Mouse (Mus musculus) forebrain, embryonic 16.5 days (tissue): Measurements from ENCODE around the gene Acp6. TPM values are rescaled to one million over a fixed set of nuclear protein-coding genes. Genes with fewer than 3 reads are reported as not detected.

Source experiments
- ATAC-seq: fragments of 200-750 bp; cut with Nextera tagmentation; 2 replicates; pipeline ENCODE4 v1.8.0; 2017; ENCODE audit warnings: mild to moderate bottlenecking, moderate library complexity
- H3K27ac ChIP-seq: fragments of 300-500 bp; sonication (generic); 2 replicates; pipeline ENCODE4 v1.5.1; 2014; ENCODE audit warnings: low read length, control low read depth
- H3K27me3 ChIP-seq: fragments of 300-500 bp; sonication (generic); replicated peaks from 2 replicates; pipeline ENCODE4 v1.6.1; 2014; ENCODE audit warnings: low read length; ENCODE audit not compliant: control insufficient read depth, insufficient read depth
- H3K36me3 ChIP-seq: fragments of 300-500 bp; sonication (generic); 2 replicates; pipeline ENCODE4 v1.6.1; 2014; ENCODE audit not compliant: control insufficient read depth, insufficient read depth
- H3K4me1 ChIP-seq: fragments of 300-500 bp; sonication (generic); replicated peaks from 2 replicates; pipeline ENCODE4 v1.6.1; 2014; ENCODE audit warnings: low read length; ENCODE audit not compliant: control insufficient read depth, insufficient read depth
- H3K4me2 ChIP-seq: fragments of 300-500 bp; sonication (generic); 2 replicates; pipeline ENCODE4 v1.6.1; 2014; ENCODE audit warnings: mild to moderate bottlenecking, low read length, control low read depth
- H3K4me3 ChIP-seq: fragments of 300-500 bp; sonication (generic); replicated peaks from 2 replicates; pipeline ENCODE4 v1.5.1; 2014; ENCODE audit warnings: mild to moderate bottlenecking, low read length, control low read depth
- H3K9ac ChIP-seq: fragments of 300-500 bp; sonication (generic); replicated peaks from 2 replicates; pipeline ENCODE4 v1.6.1; 2014; ENCODE audit warnings: low read depth, low read length, control low read depth
- H3K9me3 ChIP-seq: fragments of 300-500 bp; sonication (generic); 2 replicates; pipeline ENCODE4 v1.6.1; 2016; ENCODE audit warnings: low read length; ENCODE audit not compliant: control insufficient read depth
- WGBS: fragments of 180-500 bp; shearing (Covaris S2); extraction: QIAGEN DNeasy Blood & Tissue Kit; methylation state at CpG from one replicate; pipeline ENCODE4 v1.1.7; 2014; 5-methylcytosine and 5-hydroxymethylcytosine counted together
- polyA plus RNA-seq: library from polyadenylated mRNA; unstranded; fragments of >200 nt; fragmentation: Nextera tagmentation; extraction: Ambion mirVana; gene quantifications from 2 replicates; pipeline ENCODE4 v1.2.1, GENCODE M21; 2015

The Acp6 gene
- polyA plus RNA-seq, 1 experiment from 2014 or later = 29.4 TPM

DNA sequence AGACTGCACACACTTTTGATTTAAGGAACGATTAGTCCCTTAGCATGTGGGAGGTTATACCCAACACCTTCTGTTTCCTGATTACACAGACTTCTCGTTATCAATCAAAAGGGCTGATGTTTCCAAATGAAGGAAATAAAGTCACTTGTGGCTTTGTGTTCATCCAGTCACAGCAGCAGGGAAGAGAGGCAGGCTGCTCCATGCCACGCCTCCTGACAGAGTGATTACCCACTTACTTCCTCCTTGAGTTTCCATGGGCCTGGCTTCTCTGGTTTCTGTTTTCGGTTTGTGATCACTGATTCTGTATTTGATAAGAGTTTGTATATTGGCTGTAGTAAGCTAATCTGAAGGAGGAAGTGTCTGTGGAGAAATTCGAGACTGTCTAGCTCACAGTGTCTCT lies 52.6 kb downstream of the Acp6 start:
- Histone ChIP-seq H3K4me3 (no peak overlapping the region), H3K9ac (no peak overlapping the region), H3K27me3 (no peaks in the 10 kb centered on the region), H3K9me3 (no peaks in the 10 kb centered on the region), H3K4me2 (no peak overlapping the region), H3K36me3 (peaks cover 67% of the 10 kb centered on the region), H3K27ac (no peak overlapping the region), H3K4me1 (0 out of 2 replicates have a peak, but pooled peaks cover 5% of the 10 kb centered on the region)
- no peak for ATAC-seq
- 86% methylated on average over 5 of the region's 5 CpGs for WGBS

DNA sequence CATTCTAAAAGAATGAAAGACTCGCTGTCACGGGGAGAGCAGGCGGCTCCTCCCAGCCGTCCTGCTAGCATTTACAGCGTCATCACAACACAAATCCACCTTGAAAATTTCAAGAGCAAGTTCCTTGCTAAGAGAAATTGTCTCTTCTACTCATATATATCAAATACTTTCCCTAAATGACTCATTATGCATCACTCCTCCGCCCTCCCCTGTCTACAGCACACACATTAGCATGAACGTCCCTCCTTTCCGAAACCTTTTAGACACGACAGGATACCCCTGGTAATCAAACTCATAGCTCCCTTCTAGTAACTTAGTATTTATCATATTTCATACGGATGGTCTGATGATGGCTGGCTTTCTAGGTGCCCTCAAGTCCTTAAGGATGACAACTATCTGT lies 55.3 kb downstream of the Acp6 start:
- Histone ChIP-seq H3K4me1 (0 out of 2 replicates have a peak, but pooled peaks cover 5% of the 10 kb centered on the region), H3K4me2 (no peak overlapping the region), H3K9me3 (no peaks in the 10 kb centered on the region), H3K9ac (no peak overlapping the region), H3K4me3 (no peak overlapping the region), H3K36me3 (peaks cover 58% of the 10 kb centered on the region), H3K27ac (no peak overlapping the region), H3K27me3 (no peaks in the 10 kb centered on the region)
- 89% methylated on average over 10 of the region's 10 CpGs for WGBS
- no peak for ATAC-seq

- no peak overlapping the region for H3K27ac ChIP-seq
- no peaks in the 10 kb centered on the region for H3K9me3 ChIP-seq
- peaks cover 55% of the 10 kb centered on the region for H3K36me3 ChIP-seq
- peak; percentile 57; the same call in 1 of the 2 replicates for ATAC-seq
- no peak overlapping the region for H3K4me3 ChIP-seq
- H3K4me1 ChIP-seq = 0 out of 2 replicates have a peak, but pooled peaks cover 5% of the 10 kb centered on the region
- 25% methylated on average over 1 of the region's 1 CpGs for WGBS
- H3K9ac ChIP-seq = no peak overlapping the region
- H3K27me3 ChIP-seq = no peaks in the 10 kb centered on the region
- no peak overlapping the region for H3K4me2 ChIP-seq
Observed at GRCm38 (mm10) chr3:97214439-97214838, 55.9 kb downstream of the Acp6 start.

DNA sequence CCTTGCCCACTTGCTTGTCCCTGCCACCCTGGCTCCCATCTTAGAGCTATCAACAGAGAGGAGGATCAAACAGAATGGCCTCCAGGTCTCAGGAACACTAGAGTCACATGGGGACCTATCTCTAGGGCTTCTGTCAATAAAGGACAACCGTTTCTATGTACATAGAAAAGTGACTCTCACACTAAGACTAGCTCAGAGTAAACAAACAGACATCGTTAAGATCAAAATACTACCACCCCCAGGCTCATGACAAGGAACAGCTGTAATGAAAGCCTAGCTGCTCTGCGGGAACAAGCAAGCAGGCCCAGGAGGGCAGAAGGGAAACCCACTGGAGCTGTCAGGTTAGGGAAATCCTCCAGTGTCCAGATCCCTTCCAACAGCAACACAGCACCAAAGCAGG lies 56.9 kb downstream of the Acp6 start:
- Histone ChIP-seq H3K4me2 (no peak overlapping the region), H3K36me3 (peaks cover 47% of the 10 kb centered on the region), H3K27me3 (no peaks in the 10 kb centered on the region), H3K4me3 (no peak overlapping the region), H3K9me3 (no peaks in the 10 kb centered on the region), H3K9ac (no peak overlapping the region), H3K27ac (no peak overlapping the region), H3K4me1 (0 out of 2 replicates have a peak, but pooled peaks cover 5% of the 10 kb centered on the region)
- 69% methylated on average over 3 of the region's 3 CpGs for WGBS
- ATAC-seq = no peak

GRCm38 (mm10) chr3:97223261-97223660 lies 64.7 kb downstream of the Acp6 start:
- H3K36me3 ChIP-seq = peaks cover 9% of the 10 kb centered on the region
- H3K4me1 ChIP-seq = peaks cover 27% of the 10 kb centered on the region
- H3K27ac ChIP-seq = no peak overlapping the region
- H3K4me2 ChIP-seq = no peak overlapping the region
- no peak for ATAC-seq
- H3K9ac ChIP-seq = no peak overlapping the region
- no peak overlapping the region for H3K4me3 ChIP-seq
- WGBS = 74% methylated on average over 9 of the region's 9 CpGs
- no peaks in the 10 kb centered on the region for H3K27me3 ChIP-seq
- no peaks in the 10 kb centered on the region for H3K9me3 ChIP-seq

GRCm38 (mm10) chr3:97225231-97225630 lies 66.7 kb downstream of the Acp6 start:
- Histone ChIP-seq H3K27ac (no peak overlapping the region), H3K4me1 (peaks cover 34% of the 10 kb centered on the region), H3K9me3 (no peaks in the 10 kb centered on the region), H3K27me3 (no peaks in the 10 kb centered on the region), H3K36me3 (peaks cover 4% of the 10 kb centered on the region), H3K4me3 (no peak overlapping the region), H3K4me2 (no peak overlapping the region), H3K9ac (no peak overlapping the region)
- no peak for ATAC-seq
- 70% methylated on average over 5 of the region's 5 CpGs for WGBS

- Histone ChIP-seq H3K36me3 (peaks cover under 1% of the 10 kb centered on the region), H3K27me3 (no peaks in the 10 kb centered on the region), H3K9me3 (no peaks in the 10 kb centered on the region), H3K4me1 (peaks cover 35% of the 10 kb centered on the region), H3K4me2 (peak overlapping the region; percentile 65), H3K9ac (peak overlapping the region; percentile 87), H3K4me3 (peak overlapping the region; percentile 81), H3K27ac (peak overlapping the region; percentile 87)
- peak; percentile 24 for ATAC-seq
- 0% methylated on average over 18 of the region's 18 CpGs for WGBS
Observed at GRCm38 (mm10) chr3:97226719-97227118, 68.1 kb downstream of the Acp6 start.

Other genes starting within 250 kb of the Acp6 start
- gene Gja8, start 232.8 kb upstream of the Acp6 start, polyA plus RNA-seq = not detected in 2 replicates
- 102 and 109 TPM in 2 replicates for gene Bcl9, start 139.1 kb downstream of the Acp6 start, polyA plus RNA-seq